Mouse (Mus musculus) stomach, postnatal 0 days (tissue): ENCODE measurements around the gene Rin2. TPM values are rescaled to one million over a fixed set of nuclear protein-coding genes. Genes with fewer than 3 reads are reported as not detected.
"Not testable (repeated sequence)": the region's sequence is repeated elsewhere in the genome, so short reads cannot be mapped to it uniquely, and the experiment has no call there.

ENCODE experiments used
- ATAC-seq: fragments of 200-750 bp; cut with Nextera tagmentation; 2 replicates; pipeline ENCODE4 v1.8.0; 2017; ENCODE audit not compliant: low FRiP score, low TSS enrichment
- DNase-seq: peaks from one replicate; pipeline ENCODE4 v3.0.0-alpha.2; 2016; ENCODE audit warnings: low spot score
- H3K27ac ChIP-seq: fragments of 300-500 bp; sonication (generic); replicated peaks from 2 replicates; pipeline ENCODE4 v1.5.1; 2014; ENCODE audit warnings: mild to moderate bottlenecking, control low read depth
- H3K27me3 ChIP-seq: fragments of 300-500 bp; sonication (generic); 2 replicates; pipeline ENCODE4 v1.6.1; 2014; ENCODE audit warnings: low read length; ENCODE audit not compliant: control insufficient read depth, insufficient read depth
- H3K36me3 ChIP-seq: fragments of 300-500 bp; sonication (generic); 2 replicates; pipeline ENCODE4 v1.6.1; 2014; ENCODE audit warnings: low read length, mixed read lengths; ENCODE audit not compliant: control insufficient read depth, insufficient read depth
- H3K4me1 ChIP-seq: fragments of 300-500 bp; sonication (generic); replicated peaks from 2 replicates; pipeline ENCODE4 v1.6.1; 2014; ENCODE audit warnings: antibody characterized with exemption; ENCODE audit not compliant: control insufficient read depth, insufficient read depth
- H3K4me2 ChIP-seq: fragments of 300-500 bp; sonication (generic); replicated peaks from 2 replicates; pipeline ENCODE4 v1.6.1; 2014; ENCODE audit warnings: low read depth, mild to moderate bottlenecking, control low read depth, moderate library complexity
- H3K4me3 ChIP-seq: fragments of 300-500 bp; sonication (generic); 2 replicates; pipeline ENCODE4 v1.5.1; 2014; ENCODE audit warnings: low read depth, low read length, control low read depth
- H3K9ac ChIP-seq: fragments of 300-500 bp; sonication (generic); 2 replicates; pipeline ENCODE4 v1.6.1; 2014; ENCODE audit warnings: mild to moderate bottlenecking, low read length, control low read depth, mixed read lengths
- H3K9me3 ChIP-seq: fragments of 300-500 bp; sonication (generic); 2 replicates; pipeline ENCODE4 v1.6.1; 2016; ENCODE audit warnings: low read length; ENCODE audit not compliant: control insufficient read depth
- CTCF ChIP-seq: IDR thresholded peaks from 2 replicates; pipeline ENCODE4 v1.5.1; 2016; ENCODE audit warnings: antibody characterized with exemption, low read depth, mild to moderate bottlenecking, moderate library complexity
- EP300 ChIP-seq: optimal IDR thresholded peaks from 2 replicates; pipeline ENCODE3; 2016; ENCODE audit warnings: antibody characterized with exemption
- WGBS: fragments of 180-500 bp; shearing (Covaris S2); extraction: QIAGEN DNeasy Blood & Tissue Kit; methylation state at CpG from one replicate; pipeline ENCODE4 v1.1.7; 2014; 5-methylcytosine and 5-hydroxymethylcytosine counted together
- polyA plus RNA-seq: library from polyadenylated mRNA; unstranded; fragments of >200 nt; fragmentation: Nextera tagmentation; extraction: Ambion mirVana; gene quantifications from 2 replicates; pipeline ENCODE4 v1.2.1, GENCODE M21; 2015

The Rin2 gene
- polyA plus RNA-seq, 1 experiment from 2014 or later = 22.2 TPM

- ATAC-seq (no peak), DNase-seq (no peak)
- H3K4me2 ChIP-seq = no peak overlapping the region
- H3K36me3 ChIP-seq = no peaks in the 10 kb centered on the region
- no peaks in the 10 kb centered on the region for H3K4me1 ChIP-seq
- 78% methylated on average over 5 of the region's 5 CpGs for WGBS
- no peaks in the 10 kb centered on the region for H3K27me3 ChIP-seq
- H3K27ac ChIP-seq = no peak overlapping the region
- no peaks in the 10 kb centered on the region for H3K9me3 ChIP-seq
- TF ChIP-seq CTCF = no peak
- TF ChIP-seq EP300 = no peak
- no peak overlapping the region for H3K9ac ChIP-seq
- no peak overlapping the region for H3K4me3 ChIP-seq
Measured at GRCm38 (mm10) chr2:145718624-145719183, 43.7 kb downstream of the Rin2 start.

- ATAC-seq (no peak), DNase-seq (no peak)
- WGBS = 58% methylated on average over 3 of the region's 3 CpGs
- Histone ChIP-seq H3K36me3 (no peaks in the 10 kb centered on the region), H3K27me3 (no peaks in the 10 kb centered on the region), H3K9me3 (no peaks in the 10 kb centered on the region), H3K4me1 (no peaks in the 10 kb centered on the region), H3K27ac (no peak overlapping the region), H3K9ac (no peak overlapping the region), H3K4me2 (no peak overlapping the region), H3K4me3 (no peak overlapping the region)
- TF ChIP-seq CTCF (no peak), EP300 (no peak)
Measured at GRCm38 (mm10) chr2:145720157-145720556, 45.1 kb downstream of the Rin2 start.

GRCm38 (mm10) chr2:145720743-145721142 lies 45.7 kb downstream of the Rin2 start:
- H3K36me3 ChIP-seq = no peaks in the 10 kb centered on the region
- no peaks in the 10 kb centered on the region for H3K9me3 ChIP-seq
- no peaks in the 10 kb centered on the region for H3K4me1 ChIP-seq
- ATAC-seq (no peak), DNase-seq (no peak)
- no peak overlapping the region for H3K9ac ChIP-seq
- TF ChIP-seq EP300 (no peak), CTCF (no peak)
- 84% methylated on average over 2 of the region's 2 CpGs for WGBS
- no peak overlapping the region for H3K4me3 ChIP-seq
- H3K27ac ChIP-seq = no peak overlapping the region
- H3K4me2 ChIP-seq = no peak overlapping the region
- no peaks in the 10 kb centered on the region for H3K27me3 ChIP-seq

GRCm38 (mm10) chr2:145722304-145722703 lies 47.3 kb downstream of the Rin2 start:
- 70% methylated on average over 1 of the region's 2 CpGs for WGBS
- ATAC-seq, H3K9me3 ChIP-seq, DNase-seq, H3K36me3 ChIP-seq, H3K27me3 ChIP-seq, H3K4me2 ChIP-seq, H3K27ac ChIP-seq, H3K4me1 ChIP-seq, H3K4me3 ChIP-seq, H3K9ac ChIP-seq: not testable (repeated sequence)
- TF ChIP-seq CTCF = peak; percentile 38

GRCm38 (mm10) chr2:145724288-145724687 lies 49.3 kb downstream of the Rin2 start:
- TF ChIP-seq EP300 (no peak), CTCF (no peak)
- no peak for DNase-seq
- Histone ChIP-seq H3K27ac (no peak overlapping the region), H3K27me3 (no peaks in the 10 kb centered on the region), H3K36me3 (no peaks in the 10 kb centered on the region), H3K4me3 (no peak overlapping the region), H3K9ac (no peak overlapping the region), H3K4me2 (no peak overlapping the region), H3K9me3 (no peaks in the 10 kb centered on the region), H3K4me1 (no peaks in the 10 kb centered on the region)
- WGBS = 85% methylated on average over 1 of the region's 1 CpGs
- no peak for ATAC-seq

- Histone ChIP-seq H3K9me3 (no peaks in the 10 kb centered on the region), H3K27me3 (no peaks in the 10 kb centered on the region), H3K4me3 (no peak overlapping the region), H3K9ac (no peak overlapping the region), H3K27ac (no peak overlapping the region), H3K36me3 (no peaks in the 10 kb centered on the region), H3K4me2 (no peak overlapping the region), H3K4me1 (no peaks in the 10 kb centered on the region)
- DNase-seq (no peak), ATAC-seq (no peak)
- 68% methylated on average over 7 of the region's 7 CpGs for WGBS
- TF ChIP-seq CTCF (no peak), EP300 (no peak)
Measured at GRCm38 (mm10) chr2:145729414-145729813, 54.4 kb downstream of the Rin2 start.
